Mouse (Mus musculus) ovary, postnatal 10 days (tissue): ENCODE results near the gene Olfr582.

Source experiments
- DNase-seq: peaks from one replicate; pipeline ENCODE4 v3.0.0; 2022; ENCODE audit warnings: low spot score

Gene Olfr582

DNA sequence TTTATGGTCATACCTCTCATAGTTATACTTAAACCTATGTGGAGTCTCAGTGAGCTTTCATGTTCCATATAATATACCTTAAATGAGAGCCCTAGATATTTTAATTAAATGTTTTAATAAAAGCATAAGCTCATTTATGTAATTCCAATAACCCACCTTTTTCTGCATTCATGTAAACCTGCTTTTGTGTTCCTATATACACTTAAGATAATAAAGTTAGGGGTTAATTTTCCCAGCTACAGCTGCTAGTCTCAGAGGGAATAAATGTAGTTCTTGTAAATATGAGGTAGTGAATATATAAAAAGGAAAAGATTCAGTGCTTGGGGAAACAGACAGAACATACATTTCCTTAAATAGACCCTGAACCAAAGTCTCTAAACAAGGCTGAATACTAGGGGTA, at the start of gene Olfr582:
Olfr582 (plus strand) TSS at position 301 of the 400 bp plus-strand sequence.
- no peak for DNase-seq

DNA sequence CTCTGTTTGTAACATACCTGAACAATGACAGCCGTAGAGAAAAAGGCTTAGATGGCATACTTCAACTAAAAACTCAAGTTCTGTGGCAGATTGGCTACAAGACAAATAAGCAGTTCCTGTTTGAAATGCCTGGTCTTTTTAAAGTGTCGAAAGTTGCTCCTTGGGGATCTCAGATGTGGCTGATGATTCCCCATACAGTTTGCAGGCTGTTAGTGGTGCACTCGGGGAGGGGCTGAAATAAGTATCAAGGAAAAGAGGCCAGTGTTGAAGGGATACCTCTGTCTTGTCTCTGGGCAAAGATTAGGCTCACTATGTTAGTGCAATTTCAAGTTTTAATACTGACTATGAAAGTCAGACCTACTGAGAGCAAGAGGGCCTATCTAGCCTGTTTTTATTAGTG, 48.6 kb upstream of the Olfr582 start, which contains the start of gene Olfr578:
Olfr578 (minus strand) TSS at position 101 of the 400 bp plus-strand sequence.
- DNase-seq, result no peak

DNA sequence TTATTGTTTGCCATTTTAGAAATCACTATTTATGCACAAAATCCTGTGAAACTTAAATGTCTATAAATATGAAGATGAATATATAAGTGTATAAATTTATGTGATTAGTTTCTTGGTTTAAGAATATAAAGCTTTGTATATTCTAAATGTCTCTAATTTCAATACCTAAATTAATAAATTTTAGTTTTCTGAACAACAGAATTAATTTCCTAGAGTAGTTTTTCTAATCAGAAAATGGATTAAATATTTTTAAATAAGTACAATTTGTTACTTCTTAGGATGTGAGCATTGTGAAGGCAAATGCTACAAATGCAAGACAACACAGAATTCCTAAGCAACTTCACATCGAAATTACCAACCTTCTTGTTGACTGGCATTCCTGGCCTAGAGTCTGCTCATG, 13.2 kb downstream of the Olfr582 start, which contains the start of gene Olfr583:
Olfr583 (plus strand) TSS at position 301 of the 400 bp plus-strand sequence.
- no peak for DNase-seq

DNA sequence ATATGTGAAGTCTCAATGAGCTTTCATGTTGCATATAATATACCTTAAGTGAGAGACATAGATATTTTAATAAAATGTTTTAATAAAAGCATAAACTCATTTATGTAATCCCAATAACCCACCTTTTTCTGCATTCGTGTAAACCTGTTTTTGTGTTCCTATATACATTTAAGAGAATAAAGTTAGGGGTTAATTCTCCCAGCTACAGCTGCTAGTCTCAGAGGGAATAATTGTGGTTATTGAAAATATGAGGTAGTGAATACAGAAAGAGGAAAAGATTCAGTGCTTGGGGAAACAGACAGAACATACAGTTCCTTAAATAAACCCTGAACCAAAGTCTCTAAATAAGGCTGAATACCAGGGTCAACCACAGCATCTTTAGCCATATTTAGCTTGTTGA, 43.8 kb downstream of the Olfr582 start, which contains the start of gene Olfr584:
Olfr584 (plus strand) TSS at position 301 of the 400 bp plus-strand sequence.
- DNase-seq, result no peak
